Mouse (Mus musculus): ENCODE measurements at regions not wholly inside any gene's neighbourhood (a gene's known extent, or its start where the extent isn't known, plus 50 kb on each side); places are given as distances from the start of the nearest gene placed in this dataset.

- ChIA-PET CTCF (interaction anchor here (0.5 to 0.7 kb wide), 9 partner anchors 9 to 1136 kb away, joined by 3 to 6 read pairs (median 3); no protein-coding TSS in a partner anchor), POLR2A (no interaction called here)
Measured at GRCm38 (mm10) chrX:107477066-107477465, 73.9 kb upstream of the Itm2a start.

- CTCF ChIA-PET, result no interaction called here
- POLR2A ChIA-PET, result no interaction called here
Measured at GRCm38 (mm10) chrX:107469242-107469641, 66.1 kb upstream of the Itm2a start.

Data from embryonic stem cell, embryonic (primary cell).